In genomic region chr4:85434734-85435133, GRCm38 (mm10) we compare ENCODE assay signal across 14 mouse cellular contexts.
A peak's percentile ranks its signal among the peaks of the same experiment; 100 is the strongest.
DNase-seq lines count a peak whose midpoint lies in the region; ATAC-seq and TF ChIP-seq lines count a peak whose summit lies in the region.
"Had no signal": no experiment of that assay in that cellular context is flagged by ENCODE, and none has a peak within 500 bp of the region (broad histone marks: within the 10 kb centered on the region; RNA-seq: fewer than 3 reads in every experiment).

No protein-coding gene starts in this region.

- TF ChIP-seq CTCF in kidney, postnatal 0 days (IDR thresholded peaks at IDR 0.05; ENCODE audit: low read depth) = no peak

- H3K4me3 ChIP-seq in kidney, postnatal 0 days (replicated peaks; ENCODE audit: low read depth, low read length) = no peak overlapping the region
- H3K4me3 ChIP-seq: forebrain, embryonic 10.5 days; heart, embryonic 10.5 days; intestine, embryonic 15.5 days; left cerebral cortex, adult 2 months had no signal

- no peaks in the 10 kb centered on the region for H3K27me3 ChIP-seq in kidney, postnatal 0 days (ENCODE audit: insufficient read depth, low read length)
- H3K27me3 ChIP-seq: intestine, embryonic 15.5 days had no signal

- H3K9ac ChIP-seq in kidney, postnatal 0 days (ENCODE audit: low read depth, low read length) = no peak overlapping the region
- H3K9ac ChIP-seq: intestine, embryonic 15.5 days; liver, embryonic 14.5 days had no signal

- no peaks in the 10 kb centered on the region for H3K4me1 ChIP-seq in kidney, postnatal 0 days (replicated peaks; ENCODE audit: insufficient read depth, low read length)
- H3K4me1 ChIP-seq: forebrain, embryonic 10.5 days; heart, embryonic 10.5 days; intestine, embryonic 15.5 days had no signal

- H3K27ac ChIP-seq in kidney, postnatal 0 days = no peak overlapping the region
- H3K27ac ChIP-seq: forebrain, embryonic 10.5 days; heart, embryonic 10.5 days; intestine, embryonic 15.5 days; left cerebral cortex, adult 2 months; liver, embryonic 14.5 days had no signal

- ATAC-seq in kidney, postnatal 0 days (replicated peaks; ENCODE audit: low FRiP score, low read depth) = no peak
- ATAC-seq: intestine, embryonic 15.5 days had no signal

- H3K4me2 ChIP-seq in kidney, postnatal 0 days (ENCODE audit: low read length) = no peak overlapping the region
- H3K4me2 ChIP-seq: intestine, embryonic 15.5 days had no signal

- peak; percentile 53 for DNase-seq in kidney, postnatal 0 days (ENCODE audit: low spot score)
- DNase-seq in kidney, adult 11 months = no peak
- DNase-seq in embryo, embryonic 11.5 days (ENCODE audit: low read depth, low spot score) = peak; percentile 4
- peak; percentile 8 for DNase-seq in gastrocnemius, postnatal 10 days
- DNase-seq in mesoderm, embryonic 11.5 days (ENCODE audit: low read depth, low spot score) = peak; percentile 22
- no peak for DNase-seq in spleen, adult 18-20 months
- DNase-seq in layer of hippocampus, adult 9-10 months (ENCODE audit: low spot score) = no peak
- DNase-seq: adrenal gland, postnatal 36 days; heart, postnatal 36 days had no signal

- H3K9me3 ChIP-seq in kidney, postnatal 0 days (replicated peaks; ENCODE audit: low read length) = no peaks in the 10 kb centered on the region
- H3K9me3 ChIP-seq: forebrain, embryonic 10.5 days; heart, embryonic 10.5 days; intestine, embryonic 15.5 days had no signal

- H3K36me3 ChIP-seq in kidney, postnatal 0 days (ENCODE audit: insufficient read depth, low read length) = no peaks in the 10 kb centered on the region
- H3K36me3 ChIP-seq: forebrain, embryonic 10.5 days; heart, embryonic 10.5 days; intestine, embryonic 15.5 days had no signal

- 16% methylated on average over 8 of the region's 8 CpGs for WGBS in kidney, postnatal 0 days

Comparison
In these comparisons a context has a peak if more than half of its experiments do, and no peak if none do; other contexts are left out.
1. DNase-seq: peak in kidney, postnatal 0 days (single experiment), embryo, embryonic 11.5 days (single experiment), gastrocnemius, postnatal 10 days (single experiment) and mesoderm, embryonic 11.5 days (single experiment); none in kidney, adult 11 months (single experiment), spleen, adult 18-20 months (0 of 2) and layer of hippocampus, adult 9-10 months (single experiment).